In genomic region chr11:46258207-46258606, GRCm38 (mm10) we compare ENCODE assay signal across 10 mouse cellular contexts. TPM values are rescaled to one million over a fixed set of nuclear protein-coding genes. Genes with fewer than 3 reads are reported as not detected.
A peak's percentile ranks its signal among the peaks of the same experiment; 100 is the strongest.
DNase-seq lines count a peak whose midpoint lies in the region; ATAC-seq and TF ChIP-seq lines count a peak whose summit lies in the region.
"Had no signal": no experiment of that assay in that cellular context is flagged by ENCODE, and none has a peak within 500 bp of the region (broad histone marks: within the 10 kb centered on the region; RNA-seq: fewer than 3 reads in every experiment).

No protein-coding gene starts in this region.

- H3K36me3 ChIP-seq in midbrain, embryonic 11.5 days (ENCODE audit: control insufficient read depth, insufficient read depth, low read length): peaks cover 8% of the 10 kb centered on the region; the same call in 1 of the 2 replicates
- H3K36me3 ChIP-seq in midbrain, embryonic 16.5 days (ENCODE audit: control insufficient read depth, insufficient read depth, low read length): peaks cover 53% of the 10 kb centered on the region

- intact Hi-C loops in gastrocnemius, adult 2 months (cut with DNase I): no loop called here

- no peak overlapping the region for H3K27ac ChIP-seq in gastrocnemius, adult 2 months
- no peak overlapping the region for H3K27ac ChIP-seq in midbrain, embryonic 11.5 days (ENCODE audit: low read depth, low read length)
- H3K27ac ChIP-seq in midbrain, embryonic 16.5 days (ENCODE audit: low read length): no peak overlapping the region
- H3K27ac ChIP-seq: neural tube, embryonic 13.5 days had no signal

- ATAC-seq in midbrain, embryonic 11.5 days (ENCODE audit: low FRiP score): no peak
- no peak for ATAC-seq in midbrain, embryonic 16.5 days
- no peak for ATAC-seq in inflammation-experienced regulatory T-cells, adult 6 months

- 70% methylated on average over 4 of the region's 4 CpGs for WGBS in midbrain, embryonic 11.5 days
- WGBS in midbrain, embryonic 16.5 days: 75% methylated on average over 4 of the region's 4 CpGs

- H3K9me3 ChIP-seq in midbrain, embryonic 11.5 days (ENCODE audit: control insufficient read depth, low read length): peaks cover 4% of the 10 kb centered on the region; the same call in 1 of the 2 replicates
- H3K9me3 ChIP-seq in midbrain, embryonic 16.5 days (replicated peaks; ENCODE audit: control insufficient read depth, low read length, poor library complexity, severe bottlenecking): no peaks in the 10 kb centered on the region
- H3K9me3 ChIP-seq: neural tube, embryonic 13.5 days had no signal

- no peak overlapping the region for H3K9ac ChIP-seq in midbrain, embryonic 11.5 days (ENCODE audit: low read length)
- H3K9ac ChIP-seq in midbrain, embryonic 16.5 days (ENCODE audit: low read depth, low read length): no peak overlapping the region
- H3K9ac ChIP-seq: neural tube, embryonic 13.5 days had no signal

- no peaks in the 10 kb centered on the region for H3K4me1 ChIP-seq in midbrain, embryonic 11.5 days (ENCODE audit: control insufficient read depth, insufficient read depth, low read length)
- no peaks in the 10 kb centered on the region for H3K4me1 ChIP-seq in midbrain, embryonic 16.5 days (ENCODE audit: control insufficient read depth, insufficient read depth, low read length)
- H3K4me1 ChIP-seq: neural tube, embryonic 13.5 days had no signal

- no peak for DNase-seq in gastrocnemius, adult 2 months
- no peak for DNase-seq in gastrocnemius, adult 18-20 months (ENCODE audit: low spot score)
- DNase-seq in midbrain, embryonic 11.5 days (ENCODE audit: low spot score, missing footprints): peak; percentile 85
- DNase-seq in WW6 (ENCODE audit: low read depth, low spot score): peak; percentile 49
- peak; percentile 37 for DNase-seq in lung, postnatal 10 days
- DNase-seq in spleen, adult 12 weeks (ENCODE audit: low spot score): no peak

- no peak overlapping the region for H3K4me3 ChIP-seq in gastrocnemius, adult 2 months
- no peak overlapping the region for H3K4me3 ChIP-seq in midbrain, embryonic 11.5 days (ENCODE audit: low read depth, low read length)
- H3K4me3 ChIP-seq in midbrain, embryonic 16.5 days (ENCODE audit: low read depth, low read length): no peak overlapping the region
- H3K4me3 ChIP-seq: neural tube, embryonic 13.5 days had no signal

- H3K4me2 ChIP-seq in midbrain, embryonic 11.5 days: no peak overlapping the region
- H3K4me2 ChIP-seq in midbrain, embryonic 16.5 days (ENCODE audit: low read length): no peak overlapping the region
- H3K4me2 ChIP-seq: neural tube, embryonic 13.5 days had no signal

- TF ChIP-seq CTCF in gastrocnemius, adult 2 months (IDR thresholded peaks at IDR 0.05): peak; percentile 32; the same call in 1 of the 2 replicates

- H3K27me3 ChIP-seq in midbrain, embryonic 11.5 days (ENCODE audit: control insufficient read depth, insufficient read depth, low read length): no peaks in the 10 kb centered on the region
- H3K27me3 ChIP-seq in midbrain, embryonic 16.5 days (ENCODE audit: control insufficient read depth, insufficient read depth, low read depth, low read length): no peaks in the 10 kb centered on the region
- H3K27me3 ChIP-seq: neural tube, embryonic 13.5 days had no signal

RNA-seq across cellular contexts. Expression of gene Fndc9, which starts 22.9 kb away (rescaled TPM):
- total RNA-seq in gastrocnemius, adult 2 months (2021): not detected
- not detected for total RNA-seq in gastrocnemius, adult 18-20 months (2021)
- polyA plus RNA-seq in midbrain, embryonic 11.5 days (2014; fragmentation: Nextera tagmentation; extraction: Ambion mirVana): 1.1 and 1.2 TPM in 2 replicates
- 9.9 and 12.5 TPM in 2 replicates for polyA plus RNA-seq in midbrain, embryonic 16.5 days (2015; fragmentation: Nextera tagmentation; extraction: Ambion mirVana)
- polyA plus RNA-seq in inflammation-experienced regulatory T-cells, adult 6 months (2017; shearing (Covaris generic)): 1 to 10 TPM in 1 of 3 experiments, under 1 TPM in 2; 0.57 to 1.5 (median 0.77) TPM
- total RNA-seq: adrenal gland, adult 18-20 months had no signal

RNA-seq across cellular contexts. Expression of gene Cyfip2, which starts 54.5 kb away (rescaled TPM):
- 10 to 100 TPM in 1 of 2 experiments, 1 to 10 TPM in 1; 2.3 to 10.1 TPM for total RNA-seq in gastrocnemius, adult 2 months (2021)
- 10 to 100 TPM; 12.4 to 14.0 TPM for total RNA-seq in gastrocnemius, adult 18-20 months (2021)
- polyA plus RNA-seq in midbrain, embryonic 11.5 days (2014; fragmentation: Nextera tagmentation; extraction: Ambion mirVana): 34.0 and 40.4 TPM in 2 replicates
- 98.9 and 103 TPM in 2 replicates for polyA plus RNA-seq in midbrain, embryonic 16.5 days (2015; fragmentation: Nextera tagmentation; extraction: Ambion mirVana)
- 10 to 100 TPM; 64.0 to 82.6 (median 70.0) TPM for polyA plus RNA-seq in inflammation-experienced regulatory T-cells, adult 6 months (2017; shearing (Covaris generic))

Comparison
In these comparisons a context has a peak if more than half of its experiments do, and no peak if none do; other contexts are left out.
1. DNase-seq: peak in midbrain, embryonic 11.5 days (single experiment), WW6 (single experiment) and lung, postnatal 10 days (single experiment); none in gastrocnemius, adult 2 months (single experiment), gastrocnemius, adult 18-20 months (single experiment) and spleen, adult 12 weeks (single experiment).